Mouse (Mus musculus) intestine, embryonic 14.5 days (tissue): ENCODE data around the gene Clk3. TPM values are rescaled to one million over a fixed set of nuclear protein-coding genes. Genes with fewer than 3 reads are reported as not detected.

Source experiments
- polyA plus RNA-seq: library from polyadenylated mRNA; unstranded; fragments of >200 nt; fragmentation: Nextera tagmentation; extraction: Ambion mirVana; gene quantifications from 2 replicates; pipeline ENCODE4 v1.2.1, GENCODE M21; 2014

The Clk3 gene
- polyA plus RNA-seq, 1 experiment from 2014 or later: 64.2 TPM

Other genes starting within 250 kb of the Clk3 start
- 622 and 687 TPM in 2 replicates for gene Cox5a, start 244.6 kb downstream of the Clk3 start, polyA plus RNA-seq
- 18.9 and 21.9 TPM in 2 replicates for gene Fam219b, start 228.3 kb downstream of the Clk3 start, polyA plus RNA-seq
- gene Mpi, start 213.1 kb downstream of the Clk3 start, polyA plus RNA-seq: 40.4 and 42.7 TPM in 2 replicates
- gene Scamp2, start 204.9 kb downstream of the Clk3 start, polyA plus RNA-seq: 75.5 and 80.2 TPM in 2 replicates
- gene Ulk3, start 176.4 kb downstream of the Clk3 start, polyA plus RNA-seq: 14.2 and 14.3 TPM in 2 replicates
- gene Cplx3, start 159.6 kb downstream of the Clk3 start, polyA plus RNA-seq: not detected in 2 replicates
- gene Lman1l, start 145.1 kb downstream of the Clk3 start, polyA plus RNA-seq: not detected in 2 replicates
- gene Csk, start 112.2 kb downstream of the Clk3 start, polyA plus RNA-seq: 28.0 and 31.4 TPM in 2 replicates
- not detected in 2 replicates for gene Cyp1a2, start 82.2 kb downstream of the Clk3 start, polyA plus RNA-seq
- not detected in 2 replicates for gene Cyp1a1, start 77.9 kb downstream of the Clk3 start, polyA plus RNA-seq
- gene Edc3, start 57.3 kb downstream of the Clk3 start, polyA plus RNA-seq: 25.1 and 25.7 TPM in 2 replicates
- 7.3 and 8.4 TPM in 2 replicates for gene Arid3b, start 70.9 kb upstream of the Clk3 start, polyA plus RNA-seq
- gene Ubl7, start 145.1 kb upstream of the Clk3 start, polyA plus RNA-seq: 91.4 and 96.8 TPM in 2 replicates
- gene Sema7a, start 174.3 kb upstream of the Clk3 start, polyA plus RNA-seq: 0.34 and 0.38 TPM in 2 replicates
- 3.0 and 4.3 TPM in 2 replicates for gene Cyp11a1, start 240.6 kb upstream of the Clk3 start, polyA plus RNA-seq